Mouse (Mus musculus) adrenal gland, adult 8-10 months (tissue): ENCODE results near the gene Rhobtb1. TPM values are rescaled to one million over a fixed set of nuclear protein-coding genes. Genes with fewer than 3 reads are reported as not detected.

Experiments
- DNase-seq: peaks from one replicate; pipeline ENCODE4 v3.0.0; 2022
- total RNA-seq, 4 experiments: library from RNA; stranded (reverse); gene quantifications; 2 replicates each; pipeline ENCODE4 v1.2.4; 2022

Rhobtb1 gene
- total RNA-seq, 4 experiments from 2014 or later = 9.6 to 14.1 (median 13.2) TPM

GRCm38 (mm10) chr10:69211976-69212375 lies 60.7 kb downstream of the Rhobtb1 start:
- DNase-seq = peak; percentile 31

- DNase-seq = peak; percentile 87
Observed at GRCm38 (mm10) chr10:69212542-69213440, 61.6 kb downstream of the Rhobtb1 start, which contains the start of gene A930033H14Rik. Gene A930033H14Rik (minus strand): TSS chr10:69213098.

- peak; percentile 34 for DNase-seq
Observed at GRCm38 (mm10) chr10:69213451-69213877, 62.2 kb downstream of the Rhobtb1 start.

GRCm38 (mm10) chr10:69213986-69214385 lies 62.8 kb downstream of the Rhobtb1 start:
- DNase-seq = no peak

- DNase-seq = no peak
Observed at GRCm38 (mm10) chr10:69217127-69217690, 66.0 kb downstream of the Rhobtb1 start.

- DNase-seq = peak; percentile 50
Observed at GRCm38 (mm10) chr10:69218458-69219288, 67.4 kb downstream of the Rhobtb1 start.

GRCm38 (mm10) chr10:69219289-69219626 lies 68.0 kb downstream of the Rhobtb1 start:
- DNase-seq = no peak

GRCm38 (mm10) chr10:69220296-69220695 lies 69.1 kb downstream of the Rhobtb1 start:
- no peak for DNase-seq

GRCm38 (mm10) chr10:69221148-69221547 lies 69.9 kb downstream of the Rhobtb1 start:
- no peak for DNase-seq

- no peak for DNase-seq
Observed at GRCm38 (mm10) chr10:69221955-69222354, 70.7 kb downstream of the Rhobtb1 start.

GRCm38 (mm10) chr10:69223232-69223631 lies 72.0 kb downstream of the Rhobtb1 start:
- DNase-seq = no peak

- DNase-seq = no peak
Observed at GRCm38 (mm10) chr10:69224276-69224675, 73.0 kb downstream of the Rhobtb1 start.

- DNase-seq = no peak
Observed at GRCm38 (mm10) chr10:69225471-69225870, 74.2 kb downstream of the Rhobtb1 start.

GRCm38 (mm10) chr10:69225951-69226350 lies 74.7 kb downstream of the Rhobtb1 start:
- no peak for DNase-seq

GRCm38 (mm10) chr10:69237185-69237584 lies 86.0 kb downstream of the Rhobtb1 start:
- DNase-seq = no peak

- no peak for DNase-seq
Observed at GRCm38 (mm10) chr10:69237781-69238180, 86.5 kb downstream of the Rhobtb1 start.

- no peak for DNase-seq
Observed at GRCm38 (mm10) chr10:69238311-69238710, 87.1 kb downstream of the Rhobtb1 start.

- DNase-seq = no peak
Observed at GRCm38 (mm10) chr10:69240530-69240929, 89.3 kb downstream of the Rhobtb1 start.

- DNase-seq = no peak
Observed at GRCm38 (mm10) chr10:69245151-69245550, 93.9 kb downstream of the Rhobtb1 start.

GRCm38 (mm10) chr10:69245906-69246668 lies 94.9 kb downstream of the Rhobtb1 start:
- DNase-seq = no peak

GRCm38 (mm10) chr10:69246762-69247161 lies 95.5 kb downstream of the Rhobtb1 start:
- no peak for DNase-seq
